Mouse (Mus musculus): Measurements from ENCODE around the gene Kmt2c. TPM values are rescaled to one million over a fixed set of nuclear protein-coding genes. Genes with fewer than 3 reads are reported as not detected.
"Not testable (repeated sequence)": the region's sequence is repeated elsewhere in the genome, so short reads cannot be mapped to it uniquely, and the experiment has no call there.

Kmt2c gene
- polyA plus RNA-seq, 1 experiment from 2014 or later, result 13.4 TPM

- Histone ChIP-seq H3K4me3 (no peak overlapping the region), H3K4me1 (no peaks in the 10 kb centered on the region), H3K9me3 (no peaks in the 10 kb centered on the region), H3K36me3 (peaks cover 71% of the 10 kb centered on the region), H3K4me2 (no peak overlapping the region), H3K9ac (no peak overlapping the region), H3K27me3 (no peaks in the 10 kb centered on the region), H3K27ac (no peak overlapping the region)
- WGBS, result 66% methylated on average over 2 of the region's 2 CpGs
- ATAC-seq (ENCODE audit: insufficient number of reproducible peaks, low FRiP score, low TSS enrichment, low read depth), result no peak
These were observed 246.2 kb downstream of the Kmt2c start for GRCm38 (mm10) chr5:25252423-25252822.

GRCm38 (mm10) chr5:25247036-25247435, 251.5 kb downstream of the Kmt2c start:
- Histone ChIP-seq H3K36me3 (peaks cover 30% of the 10 kb centered on the region), H3K4me2 (no peak overlapping the region), H3K9ac (no peak overlapping the region), H3K4me3 (no peak overlapping the region), H3K27me3 (no peaks in the 10 kb centered on the region), H3K27ac (no peak overlapping the region), H3K4me1 (no peaks in the 10 kb centered on the region), H3K9me3 (no peaks in the 10 kb centered on the region)
- ATAC-seq (ENCODE audit: insufficient number of reproducible peaks, low FRiP score, low TSS enrichment, low read depth), result no peak
- 83% methylated on average over 3 of the region's 3 CpGs for WGBS

- Histone ChIP-seq H3K9me3 (no peaks in the 10 kb centered on the region), H3K4me2 (no peak overlapping the region), H3K9ac (no peak overlapping the region), H3K36me3 (peaks cover 25% of the 10 kb centered on the region), H3K4me3 (no peak overlapping the region), H3K27me3 (no peaks in the 10 kb centered on the region), H3K27ac (no peak overlapping the region), H3K4me1 (no peaks in the 10 kb centered on the region)
- no peak for ATAC-seq (ENCODE audit: insufficient number of reproducible peaks, low FRiP score, low TSS enrichment, low read depth)
- 75% methylated on average over 1 of the region's 1 CpGs for WGBS
These were observed 252.1 kb downstream of the Kmt2c start for GRCm38 (mm10) chr5:25246473-25246865.

GRCm38 (mm10) chr5:25245806-25246472, 252.6 kb downstream of the Kmt2c start:
- ATAC-seq (ENCODE audit: insufficient number of reproducible peaks, low FRiP score, low TSS enrichment, low read depth), result no peak
- Histone ChIP-seq H3K36me3 (peaks cover 20% of the 10 kb centered on the region), H3K4me1 (no peaks in the 10 kb centered on the region), H3K27me3 (no peaks in the 10 kb centered on the region), H3K4me2 (no peak overlapping the region), H3K27ac (no peak overlapping the region), H3K9ac (no peak overlapping the region), H3K4me3 (no peak overlapping the region), H3K9me3 (no peaks in the 10 kb centered on the region)
- 78% methylated on average over 10 of the region's 10 CpGs for WGBS

DNA sequence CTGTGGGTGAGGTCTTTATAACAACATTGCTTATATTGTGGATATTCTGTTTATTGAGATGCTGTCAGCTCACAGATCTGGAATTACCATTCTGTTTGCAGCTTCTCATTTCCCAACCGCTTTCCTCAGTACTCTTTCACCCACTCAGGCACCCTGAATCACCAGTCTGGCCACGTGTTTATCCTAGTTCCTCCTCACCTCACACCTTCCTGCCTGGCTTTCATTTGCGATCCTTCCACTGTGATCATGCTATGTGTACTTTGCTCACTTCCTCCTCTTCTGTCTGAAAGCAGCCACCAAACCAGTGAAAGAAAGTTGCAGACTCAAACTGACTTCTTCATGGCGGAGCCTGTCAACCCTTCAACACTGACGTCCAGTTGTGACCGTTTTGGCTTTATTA, 255.5 kb downstream of the Kmt2c start:
- no peak overlapping the region for H3K9ac ChIP-seq
- H3K9me3 ChIP-seq, result no peaks in the 10 kb centered on the region
- ATAC-seq (ENCODE audit: insufficient number of reproducible peaks, low FRiP score, low TSS enrichment, low read depth), result no peak
- H3K36me3 ChIP-seq, result 0 out of 2 replicates have a peak, but pooled peaks cover 6% of the 10 kb centered on the region
- no peaks in the 10 kb centered on the region for H3K27me3 ChIP-seq
- no peaks in the 10 kb centered on the region for H3K4me1 ChIP-seq
- no peak overlapping the region for H3K4me2 ChIP-seq
- WGBS, result 86% methylated on average over 6 of the region's 6 CpGs
- H3K4me3 ChIP-seq, result no peak overlapping the region
- no peak overlapping the region for H3K27ac ChIP-seq

- H3K36me3 ChIP-seq, result 0 out of 2 replicates have a peak, but pooled peaks cover 15% of the 10 kb centered on the region
- H3K9me3 ChIP-seq; H3K4me1 ChIP-seq; H3K4me2 ChIP-seq; H3K4me3 ChIP-seq; H3K27me3 ChIP-seq; ATAC-seq (ENCODE audit: insufficient number of reproducible peaks, low FRiP score, low TSS enrichment, low read depth); H3K9ac ChIP-seq; H3K27ac ChIP-seq: not testable (repeated sequence)
- 89% methylated on average over 1 of the region's 1 CpGs for WGBS
These were observed 274.2 kb downstream of the Kmt2c start for GRCm38 (mm10) chr5:25224377-25224776.

GRCm38 (mm10) chr5:25222752-25223702, 275.6 kb downstream of the Kmt2c start, which contains the start of gene E130116L18Rik:
TSS of gene E130116L18Rik (minus strand) at chr5:25223153.
- H3K27me3 ChIP-seq, result no peaks in the 10 kb centered on the region
- peak; percentile 93 for ATAC-seq (ENCODE audit: insufficient number of reproducible peaks, low FRiP score, low TSS enrichment, low read depth)
- H3K36me3 ChIP-seq, result 0 out of 2 replicates have a peak, but pooled peaks cover 6% of the 10 kb centered on the region
- H3K9me3 ChIP-seq, result no peaks in the 10 kb centered on the region
- peak within 1 kb of the TSS; percentile 83 for H3K4me3 ChIP-seq
- peak within 1 kb of the TSS; percentile 57 for H3K4me2 ChIP-seq
- peak within 1 kb of the TSS; percentile 77 for H3K9ac ChIP-seq
- WGBS, result 3% methylated on average over 71 of the region's 72 CpGs
- peak within 1 kb of the TSS; percentile 90 for H3K27ac ChIP-seq
- H3K4me1 ChIP-seq, result peaks cover 4% of the 10 kb centered on the region; the same call in 1 of the 2 replicates

Other genes with a start within 250 kb of the Kmt2c start
- 0.09 TPM in 1 of 2 replicates, not detected in the other for gene Cct8l1, start 17.3 kb upstream of the Kmt2c start, polyA plus RNA-seq (2015; fragmentation: Nextera tagmentation; extraction: Ambion mirVana)
- gene Xrcc2, start 207.0 kb upstream of the Kmt2c start, polyA plus RNA-seq (2015; fragmentation: Nextera tagmentation; extraction: Ambion mirVana), result 6.5 and 7.0 TPM in 2 replicates